Mouse (Mus musculus): ENCODE results near the gene Tcp11x2. TPM values are rescaled to one million over a fixed set of nuclear protein-coding genes. Genes with fewer than 3 reads are reported as not detected.

The Tcp11x2 gene
- not detected in 2 replicates for polyA plus RNA-seq (2015; fragmentation: Nextera tagmentation; extraction: Ambion mirVana)

DNA sequence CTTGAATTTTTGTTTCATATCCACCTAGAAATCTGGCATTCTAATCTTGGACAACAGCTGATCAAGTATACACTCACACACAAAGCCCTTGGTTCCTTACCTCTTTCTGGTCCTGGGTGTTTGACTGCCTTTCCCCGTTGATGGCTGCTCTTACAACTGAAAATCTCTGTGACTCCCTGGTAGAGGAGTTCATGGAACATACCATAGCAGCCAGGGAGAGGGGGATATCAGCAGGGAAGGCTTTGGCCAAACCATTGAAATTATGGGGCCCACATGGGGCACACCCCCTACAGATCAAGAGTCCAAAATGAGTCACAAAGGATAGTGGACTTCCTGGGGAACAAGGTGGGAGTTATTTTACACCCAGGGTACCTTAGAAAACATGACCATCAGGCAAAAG is at the start of gene Tcp11x2:
Gene Tcp11x2, minus strand, starts transcription at position 158 of the 400 bp plus-strand sequence.
- Histone ChIP-seq H3K27ac (no peak within 1 kb of the TSS), H3K9me3 (no peaks in the 10 kb centered on the region), H3K4me3 (no peak within 1 kb of the TSS), H3K4me1 (replicated peaks) (no peaks in the 10 kb centered on the region), H3K4me2 (no peak within 1 kb of the TSS), H3K36me3 (no peaks in the 10 kb centered on the region), H3K9ac (no peak within 1 kb of the TSS), H3K27me3 (0 out of 2 replicates have a peak, but pooled peaks cover 4% of the 10 kb centered on the region)
- ATAC-seq (ENCODE audit: low FRiP score) = no peak
- WGBS = 79% methylated on average over 1 of the region's 1 CpGs

DNA sequence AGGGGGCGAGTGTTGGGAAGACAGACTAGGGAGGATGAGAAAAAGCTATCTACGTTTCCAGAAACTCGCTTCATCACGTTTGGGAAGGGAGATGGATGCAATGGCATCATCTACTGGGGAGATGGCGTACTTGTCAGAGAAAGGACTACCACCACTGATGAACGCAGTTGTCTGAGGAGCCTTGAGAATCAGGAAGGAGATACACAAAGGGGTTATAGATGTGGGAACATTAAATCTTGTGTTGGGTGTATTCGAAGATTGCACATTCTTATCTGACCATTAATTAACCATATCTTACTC is 49.4 kb upstream of the Tcp11x2 start:
- peaks cover 7% of the 10 kb centered on the region for H3K36me3 ChIP-seq
- ATAC-seq (ENCODE audit: low FRiP score) = no peak
- peaks cover 7% of the 10 kb centered on the region; the same call in 1 of the 2 replicates for H3K27me3 ChIP-seq
- peak overlapping the region; percentile 80 for H3K9ac ChIP-seq
- H3K4me2 ChIP-seq = peak overlapping the region; percentile 59
- WGBS = 30% methylated on average over 7 of the region's 7 CpGs
- peaks cover 10% of the 10 kb centered on the region for H3K4me1 ChIP-seq (replicated peaks)
- H3K4me3 ChIP-seq = peak overlapping the region; percentile 60
- peak overlapping the region; percentile 94 for H3K27ac ChIP-seq
- H3K9me3 ChIP-seq = no peaks in the 10 kb centered on the region

DNA sequence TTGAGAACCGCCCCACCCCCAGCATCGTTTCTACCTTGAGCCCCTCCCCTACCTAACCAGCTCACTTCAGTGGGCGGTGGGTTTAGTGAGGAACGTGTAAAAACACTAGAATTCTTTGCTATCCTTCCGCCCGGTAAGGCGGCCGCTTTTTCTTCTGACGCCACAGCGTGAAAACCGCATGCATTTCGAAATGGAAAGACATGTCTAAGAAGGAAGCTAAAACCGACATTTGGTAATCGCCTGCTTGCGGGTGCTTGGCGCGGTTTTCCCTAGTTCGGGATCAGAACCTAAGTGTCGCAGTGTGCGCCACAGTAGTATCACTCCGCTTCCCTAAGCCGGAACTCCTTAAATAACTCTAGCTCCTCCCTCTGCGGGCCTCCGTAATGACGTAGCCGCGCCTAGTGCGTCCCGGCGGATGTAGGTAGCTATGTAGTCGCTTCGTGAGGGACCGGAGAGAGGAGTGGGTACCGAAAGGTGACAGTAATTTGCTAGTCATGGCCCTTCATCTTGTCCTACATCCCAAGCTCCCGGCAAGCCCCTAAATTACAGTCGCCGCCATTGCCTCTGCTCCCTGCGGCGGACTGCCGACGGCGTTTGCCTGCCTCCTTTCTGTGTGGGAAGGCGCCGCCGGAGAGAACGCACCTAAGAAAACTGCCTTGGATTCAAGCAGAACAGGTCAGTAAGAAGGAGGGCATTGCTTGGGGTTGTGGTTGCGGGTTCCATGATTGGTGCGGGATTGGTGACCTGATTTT is 48.9 kb upstream of the Tcp11x2 start, which contains the start of the genes Armcx5 and Gprasp1:
Gene Armcx5, plus strand, starts transcription at position 430 of the 752 bp plus-strand sequence.
Gene Gprasp1, plus strand, starts transcription at position 430 of the 752 bp plus-strand sequence.
- H3K4me2 ChIP-seq = peak within 1 kb of the TSS; percentile 59
- H3K9ac ChIP-seq = peak within 1 kb of the TSS; percentile 80
- H3K4me1 ChIP-seq (replicated peaks) = peaks cover 10% of the 10 kb centered on the region
- ATAC-seq (ENCODE audit: low FRiP score) = peak; percentile 99
- H3K27me3 ChIP-seq = peaks cover 9% of the 10 kb centered on the region; the same call in 1 of the 2 replicates
- WGBS = 16% methylated on average over 48 of the region's 48 CpGs
- peaks cover 7% of the 10 kb centered on the region for H3K36me3 ChIP-seq
- H3K4me3 ChIP-seq = peak within 1 kb of the TSS; percentile 60
- no peaks in the 10 kb centered on the region for H3K9me3 ChIP-seq
- H3K27ac ChIP-seq = peak within 1 kb of the TSS; percentile 94

DNA sequence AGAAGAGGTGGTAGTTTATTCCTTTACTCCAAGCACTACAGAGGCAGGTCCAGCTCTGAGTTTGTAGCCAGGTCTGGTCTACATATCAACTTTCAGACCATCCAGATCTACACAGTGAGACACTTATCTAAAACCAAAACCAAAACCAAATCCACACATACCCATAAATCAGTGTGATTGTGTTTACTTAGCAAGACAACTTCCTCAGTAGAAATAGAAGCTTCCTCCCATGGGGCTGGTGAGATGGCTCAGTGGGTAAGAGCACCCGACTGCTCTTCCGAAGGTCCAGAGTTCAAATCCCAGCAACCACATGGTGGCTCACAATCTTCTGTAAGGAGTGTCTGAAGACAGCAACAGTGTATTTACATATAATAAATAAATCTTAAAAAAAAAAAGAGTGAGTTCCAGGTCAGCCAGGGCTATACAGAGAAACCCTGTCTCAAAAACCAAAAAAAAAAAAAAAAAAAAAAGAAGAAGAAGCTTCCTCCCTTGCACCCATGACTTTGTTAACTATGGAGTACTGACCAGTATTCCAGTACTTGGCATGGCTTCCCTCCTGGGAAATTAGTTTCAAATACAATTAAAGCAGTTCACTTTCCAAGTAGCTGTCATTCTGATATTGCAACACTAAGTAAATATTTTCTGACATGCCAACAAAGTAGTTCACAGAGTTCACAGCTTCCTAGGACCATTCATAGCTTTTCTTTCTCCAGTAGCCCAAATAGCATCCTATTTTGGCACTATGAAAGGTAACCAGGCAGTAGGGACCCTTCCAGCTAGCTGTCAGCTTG is 45.3 kb upstream of the Tcp11x2 start:
- H3K27me3 ChIP-seq = peaks cover 13% of the 10 kb centered on the region; the same call in 1 of the 2 replicates
- H3K36me3 ChIP-seq = no peaks in the 10 kb centered on the region
- H3K27ac ChIP-seq = no peak overlapping the region
- no peak overlapping the region for H3K9ac ChIP-seq
- H3K9me3 ChIP-seq = no peaks in the 10 kb centered on the region
- H3K4me1 ChIP-seq (replicated peaks) = peaks cover 7% of the 10 kb centered on the region
- no peak overlapping the region for H3K4me2 ChIP-seq
- WGBS = 89% methylated on average over 2 of the region's 2 CpGs
- ATAC-seq (ENCODE audit: low FRiP score) = no peak
- H3K4me3 ChIP-seq = no peak overlapping the region

DNA sequence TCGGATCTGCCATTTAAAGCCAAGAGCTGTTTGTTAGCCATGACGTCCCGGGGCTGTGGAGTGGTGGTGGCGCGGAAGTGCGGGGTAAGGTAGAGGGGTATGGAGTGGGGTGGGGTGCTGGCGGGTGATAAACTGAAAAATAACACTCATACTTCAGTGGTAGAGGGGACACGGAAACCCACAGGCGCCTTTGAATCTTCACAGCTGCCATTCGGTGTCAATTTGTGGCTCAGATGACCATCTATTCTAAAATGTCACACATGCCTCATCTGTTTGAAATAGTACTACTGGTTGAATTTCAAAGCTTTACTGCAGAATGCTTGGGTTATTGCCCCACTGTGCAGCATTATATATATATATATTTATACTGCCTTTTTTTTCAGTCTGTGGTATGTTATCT is 31.6 kb upstream of the Tcp11x2 start, which contains the start of gene Tmsb15a:
Gene Tmsb15a, minus strand, starts transcription at position 101 of the 400 bp plus-strand sequence.
- H3K4me2 ChIP-seq = no peak within 1 kb of the TSS
- no peak within 1 kb of the TSS for H3K27ac ChIP-seq
- H3K36me3 ChIP-seq = no peaks in the 10 kb centered on the region
- no peak within 1 kb of the TSS for H3K9ac ChIP-seq
- H3K4me1 ChIP-seq (replicated peaks) = no peaks in the 10 kb centered on the region
- ATAC-seq (ENCODE audit: low FRiP score) = no peak
- WGBS = 85% methylated on average over 10 of the region's 10 CpGs
- no peaks in the 10 kb centered on the region for H3K9me3 ChIP-seq
- H3K4me3 ChIP-seq = no peak within 1 kb of the TSS
- 0 out of 2 replicates have a peak, but pooled peaks cover 2% of the 10 kb centered on the region for H3K27me3 ChIP-seq

DNA sequence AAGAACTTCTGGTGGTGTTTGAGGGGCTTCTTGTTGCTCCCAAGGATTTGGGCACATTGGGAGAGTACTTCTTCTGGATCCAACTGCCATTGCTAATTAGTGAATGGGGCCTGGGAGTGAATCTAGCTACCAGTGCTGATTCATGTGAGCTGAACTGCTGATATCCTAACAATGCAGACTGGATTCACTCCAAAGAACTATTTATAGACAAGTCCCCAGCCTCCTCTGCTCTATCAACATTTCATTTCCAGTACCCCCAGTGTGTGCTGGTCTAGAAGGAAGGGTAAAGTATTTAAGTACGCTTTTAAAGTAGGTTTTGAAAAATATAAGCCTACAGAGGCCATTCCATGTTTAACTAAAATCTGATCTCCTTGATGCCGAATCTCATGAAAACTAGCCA is 19.3 kb upstream of the Tcp11x2 start:
- no peaks in the 10 kb centered on the region for H3K4me1 ChIP-seq (replicated peaks)
- H3K9ac ChIP-seq = no peak overlapping the region
- WGBS = 82% methylated on average over 2 of the region's 2 CpGs
- no peaks in the 10 kb centered on the region for H3K36me3 ChIP-seq
- H3K27ac ChIP-seq = no peak overlapping the region
- no peaks in the 10 kb centered on the region for H3K27me3 ChIP-seq
- ATAC-seq (ENCODE audit: low FRiP score) = no peak
- no peaks in the 10 kb centered on the region for H3K9me3 ChIP-seq
- no peak overlapping the region for H3K4me2 ChIP-seq
- no peak overlapping the region for H3K4me3 ChIP-seq

DNA sequence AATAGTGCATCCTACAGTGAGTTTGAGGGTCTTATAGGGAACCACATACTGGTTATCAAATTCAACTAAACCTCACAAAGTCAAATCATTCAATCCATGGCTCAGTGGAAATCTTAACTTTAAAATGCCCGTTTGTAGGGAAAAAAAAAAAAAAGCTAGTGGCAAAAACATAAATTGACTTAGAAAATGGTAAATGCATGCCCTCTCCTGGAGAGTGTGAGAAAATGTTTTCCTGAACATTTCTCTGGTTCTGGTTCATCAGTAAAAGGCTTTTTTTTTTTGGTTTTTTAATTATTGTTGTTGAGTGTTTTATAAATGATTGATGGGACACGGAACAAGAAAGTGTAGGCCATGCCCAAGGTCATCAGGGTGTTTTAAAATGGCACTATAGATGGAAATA is 10.8 kb upstream of the Tcp11x2 start:
- ATAC-seq (ENCODE audit: low FRiP score) = no peak

DNA sequence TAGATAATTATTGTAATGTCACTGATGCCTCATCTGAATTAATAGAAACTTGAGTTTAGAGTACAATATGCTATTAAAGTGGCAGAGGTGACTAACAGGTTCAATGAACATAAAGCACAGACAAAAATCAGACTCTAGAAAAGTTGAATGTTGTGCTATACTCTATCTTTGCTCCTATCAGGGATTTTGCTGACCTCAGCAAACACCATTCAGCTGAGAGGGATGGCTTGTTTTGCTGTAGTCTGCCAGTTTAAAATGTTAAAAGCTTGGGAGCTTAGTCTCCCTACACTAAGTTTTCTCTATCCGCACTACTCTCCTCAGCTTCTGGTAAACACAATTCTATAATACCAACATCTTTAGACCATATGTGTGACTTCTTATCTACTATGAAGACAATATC is 9.5 kb upstream of the Tcp11x2 start:
- ATAC-seq (ENCODE audit: low FRiP score) = no peak
- no peaks in the 10 kb centered on the region for H3K9me3 ChIP-seq
- H3K4me3 ChIP-seq = no peak overlapping the region
- no peak overlapping the region for H3K9ac ChIP-seq
- H3K4me2 ChIP-seq = no peak overlapping the region
- 83% methylated on average over 1 of the region's 1 CpGs for WGBS
- H3K4me1 ChIP-seq (replicated peaks) = no peaks in the 10 kb centered on the region
- H3K36me3 ChIP-seq = no peaks in the 10 kb centered on the region
- no peak overlapping the region for H3K27ac ChIP-seq
- 0 out of 2 replicates have a peak, but pooled peaks cover 2% of the 10 kb centered on the region for H3K27me3 ChIP-seq

More for the DNA sequence above, 10.8 kb upstream of the Tcp11x2 start:
- Histone ChIP-seq H3K9me3 (no peaks in the 10 kb centered on the region), H3K27ac (no peak overlapping the region), H3K4me3 (no peak overlapping the region), H3K9ac (no peak overlapping the region), H3K27me3 (0 out of 2 replicates have a peak, but pooled peaks cover 2% of the 10 kb centered on the region), H3K4me2 (no peak overlapping the region), H3K4me1 (replicated peaks) (no peaks in the 10 kb centered on the region), H3K36me3 (no peaks in the 10 kb centered on the region)
- 50% methylated on average over 2 of the region's 2 CpGs for WGBS

DNA sequence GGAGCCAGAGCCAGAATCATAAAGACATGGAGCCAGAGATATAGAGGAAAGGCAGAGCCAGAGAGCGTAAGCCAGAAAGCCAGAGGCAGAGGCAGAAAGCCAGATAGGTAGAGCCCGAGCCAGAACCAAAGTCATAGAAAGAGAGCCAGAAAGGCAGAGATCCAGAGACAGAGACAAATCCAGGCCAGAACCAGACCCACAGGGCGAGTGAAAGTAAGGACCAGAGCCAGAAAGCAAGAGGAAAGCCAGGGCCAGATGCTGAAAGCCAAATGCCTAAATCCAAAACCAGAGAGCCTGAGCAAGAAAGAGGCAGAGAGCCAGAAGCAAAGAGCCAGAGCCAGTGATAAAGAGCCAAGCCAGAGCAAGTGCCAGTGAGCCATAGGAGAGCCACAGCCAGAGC is 5.8 kb downstream of the Tcp11x2 start:
- 88% methylated on average over 3 of the region's 3 CpGs for WGBS
- H3K27ac ChIP-seq = no peak overlapping the region
- H3K9ac ChIP-seq = no peak overlapping the region
- H3K4me3 ChIP-seq = no peak overlapping the region
- no peaks in the 10 kb centered on the region for H3K36me3 ChIP-seq
- no peaks in the 10 kb centered on the region for H3K9me3 ChIP-seq
- no peaks in the 10 kb centered on the region for H3K4me1 ChIP-seq (replicated peaks)
- no peak for ATAC-seq (ENCODE audit: low FRiP score)
- H3K4me2 ChIP-seq = no peak overlapping the region
- 0 out of 2 replicates have a peak, but pooled peaks cover 4% of the 10 kb centered on the region for H3K27me3 ChIP-seq

DNA sequence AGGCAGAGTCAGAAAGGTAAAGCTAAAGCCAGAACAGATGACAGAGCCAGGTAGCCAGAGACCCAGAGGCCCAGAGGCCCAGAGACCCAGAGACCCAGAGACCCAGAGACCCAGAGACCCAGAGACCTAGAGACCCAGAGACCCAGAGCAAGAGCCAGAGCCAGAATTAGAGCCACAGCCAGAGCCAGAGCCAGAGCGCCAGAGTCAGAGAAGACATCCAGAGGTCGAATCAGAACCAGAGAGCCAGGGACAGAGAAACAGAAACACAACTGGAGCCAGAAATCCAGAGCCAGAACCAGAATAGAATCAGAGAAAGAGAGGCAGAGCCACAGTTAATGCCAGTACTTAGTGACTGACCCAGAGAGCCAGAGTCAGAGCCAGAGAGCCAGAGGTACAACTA is 11.7 kb downstream of the Tcp11x2 start:
- Histone ChIP-seq H3K36me3 (no peaks in the 10 kb centered on the region), H3K27me3 (0 out of 2 replicates have a peak, but pooled peaks cover 4% of the 10 kb centered on the region), H3K9me3 (no peaks in the 10 kb centered on the region), H3K4me3 (no peak overlapping the region), H3K27ac (no peak overlapping the region), H3K4me1 (replicated peaks) (no peaks in the 10 kb centered on the region), H3K9ac (no peak overlapping the region), H3K4me2 (no peak overlapping the region)
- ATAC-seq (ENCODE audit: low FRiP score) = no peak
- 77% methylated on average over 2 of the region's 2 CpGs for WGBS

DNA sequence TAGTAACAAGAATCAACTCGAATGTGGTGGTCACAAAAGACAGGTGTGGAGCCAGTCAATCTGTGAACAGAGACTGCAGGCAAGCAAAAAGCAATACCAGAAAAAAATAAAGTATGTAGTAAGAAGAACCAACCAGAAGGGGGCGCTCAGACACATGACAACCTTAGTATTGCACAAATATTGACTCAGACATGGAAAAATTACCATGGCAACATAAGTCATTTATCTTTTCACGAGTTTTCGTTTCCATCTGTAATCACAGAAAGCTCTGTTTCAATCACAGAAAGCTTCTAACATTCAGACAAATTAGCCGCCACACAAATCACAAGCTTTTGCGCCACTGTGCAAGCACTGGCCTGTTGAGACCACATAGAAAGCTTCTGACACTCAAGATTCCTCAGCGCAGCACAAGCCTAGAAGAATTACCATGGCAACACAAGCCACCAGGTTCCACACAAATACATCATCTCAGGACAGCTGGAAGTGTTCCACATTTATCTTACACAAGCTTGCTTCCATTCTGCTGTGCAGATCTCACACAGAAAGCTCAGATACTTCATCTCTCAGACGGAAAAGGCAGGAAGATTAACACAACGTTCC is 41.3 kb downstream of the Tcp11x2 start:
- H3K4me3 ChIP-seq = no peak overlapping the region
- H3K9me3 ChIP-seq = no peaks in the 10 kb centered on the region
- H3K4me1 ChIP-seq (replicated peaks) = no peaks in the 10 kb centered on the region
- no peak overlapping the region for H3K27ac ChIP-seq
- no peaks in the 10 kb centered on the region for H3K27me3 ChIP-seq
- WGBS = 32% methylated on average over 9 of the region's 9 CpGs
- no peaks in the 10 kb centered on the region for H3K36me3 ChIP-seq
- H3K9ac ChIP-seq = no peak overlapping the region
- peak; percentile 77 for ATAC-seq (ENCODE audit: low FRiP score)
- no peak overlapping the region for H3K4me2 ChIP-seq

DNA sequence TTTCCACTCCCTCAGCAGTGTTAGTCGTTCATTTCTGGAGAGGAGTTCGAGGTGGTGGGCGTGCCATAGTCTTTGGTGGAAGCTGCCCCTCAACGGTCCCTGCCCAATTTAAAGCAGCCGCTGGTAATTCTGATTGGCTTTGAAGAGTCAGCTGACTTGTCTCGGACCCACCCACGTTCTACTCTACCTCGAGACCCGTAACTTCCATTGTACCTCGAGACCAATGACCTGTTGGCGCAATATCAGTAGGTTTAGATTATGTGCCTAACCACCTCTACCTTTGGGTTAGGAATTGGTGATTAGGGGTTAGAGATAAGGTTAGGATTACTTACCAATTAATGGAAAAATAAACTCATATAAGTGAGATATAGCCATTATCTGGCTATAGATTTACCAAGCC is 66.0 kb downstream of the Tcp11x2 start, which contains the start of gene Prame:
Gene Prame, minus strand, starts transcription at position 101 of the 400 bp plus-strand sequence.
- no peaks in the 10 kb centered on the region for H3K36me3 ChIP-seq
- H3K4me2 ChIP-seq = no peak within 1 kb of the TSS
- no peak for ATAC-seq (ENCODE audit: low FRiP score)
- no peak within 1 kb of the TSS for H3K27ac ChIP-seq
- H3K9me3 ChIP-seq = no peaks in the 10 kb centered on the region
- no peak within 1 kb of the TSS for H3K9ac ChIP-seq
- 90% methylated on average over 11 of the region's 11 CpGs for WGBS
- H3K4me3 ChIP-seq = no peak within 1 kb of the TSS
- H3K4me1 ChIP-seq (replicated peaks) = no peaks in the 10 kb centered on the region
- no peaks in the 10 kb centered on the region for H3K27me3 ChIP-seq
